ENCODE assay signal across 28 mouse cellular contexts in the genomic region with DNA sequence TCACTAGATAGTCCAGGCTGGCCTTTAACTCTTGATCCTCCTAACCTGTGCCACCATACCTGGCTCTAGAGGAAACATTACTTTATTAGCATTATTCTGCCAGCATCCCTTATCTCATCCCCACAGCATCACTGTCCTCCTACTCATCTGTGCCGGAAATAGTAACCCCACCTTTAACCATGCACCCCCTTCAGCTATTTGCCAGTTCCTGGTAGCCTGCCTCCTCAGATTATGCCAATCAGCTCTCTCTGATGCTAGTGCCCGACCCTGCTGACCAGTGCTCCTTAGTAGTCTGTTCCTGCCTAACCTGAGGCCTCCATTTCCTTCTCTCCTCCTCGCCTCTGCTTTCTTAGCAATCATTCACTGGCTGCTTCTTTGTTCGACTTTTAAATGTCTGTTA.
A peak's percentile ranks its signal among the peaks of the same experiment; 100 is the strongest.
DNase-seq lines count a peak whose midpoint lies in the region; ATAC-seq and TF ChIP-seq lines count a peak whose summit lies in the region.
"Had no signal": no experiment of that assay in that cellular context is flagged by ENCODE, and none has a peak within 500 bp of the region (broad histone marks: within the 10 kb centered on the region; RNA-seq: fewer than 3 reads in every experiment).

No protein-coding gene starts in this region.

- H3K4me1 ChIP-seq in liver, embryonic 13.5 days (replicated peaks), result peaks cover 6% of the 10 kb centered on the region
- peaks cover 59% of the 10 kb centered on the region for H3K4me1 ChIP-seq in megakaryocyte, embryonic 14.5 days
- H3K4me1 ChIP-seq in heart, embryonic 11.5 days (ENCODE audit: control insufficient read depth, insufficient read depth, low read length), result no peaks in the 10 kb centered on the region
- H3K4me1 ChIP-seq in midbrain, embryonic 15.5 days, result no peaks in the 10 kb centered on the region
- H3K4me1 ChIP-seq: embryonic facial prominence, embryonic 13.5 days; forebrain, embryonic 13.5 days; heart, embryonic 13.5 days; kidney, embryonic 15.5 days; limb, embryonic 15.5 days; midbrain, embryonic 13.5 days had no signal

- WGBS in liver, embryonic 13.5 days (ENCODE audit: insufficient replicate concordance), result 24% methylated on average over 4 of the region's 4 CpGs
- WGBS in heart, embryonic 11.5 days (ENCODE audit: insufficient replicate concordance), result 74% methylated on average over 4 of the region's 4 CpGs
- 87% methylated on average over 4 of the region's 4 CpGs for WGBS in midbrain, embryonic 15.5 days

- intact Hi-C loops in left cerebral cortex, adult 2 months (cut with DNase I), result loop anchor here (5.0 kb wide), 1 partner anchor 70 kb away; the partner anchor contains the start of gene Fnbp1l
- intact Hi-C loops in left cerebral cortex, postnatal 10 days (cut with DNase I), result no loop called here

- no peak for TF ChIP-seq CTCF in left cerebral cortex, adult 2 months (IDR thresholded peaks at IDR 0.05)

- H3K9me3 ChIP-seq in liver, embryonic 13.5 days (replicated peaks), result no peaks in the 10 kb centered on the region
- no peaks in the 10 kb centered on the region for H3K9me3 ChIP-seq in megakaryocyte, embryonic 14.5 days
- no peaks in the 10 kb centered on the region for H3K9me3 ChIP-seq in heart, embryonic 11.5 days (replicated peaks; ENCODE audit: control insufficient read depth, low read length)
- no peaks in the 10 kb centered on the region for H3K9me3 ChIP-seq in midbrain, embryonic 15.5 days
- H3K9me3 ChIP-seq: embryonic facial prominence, embryonic 13.5 days; forebrain, embryonic 13.5 days; G1E; heart, embryonic 13.5 days; kidney, embryonic 15.5 days; limb, embryonic 15.5 days; midbrain, embryonic 13.5 days had no signal

- peaks cover 3% of the 10 kb centered on the region; the same call in 1 of the 2 replicates for H3K36me3 ChIP-seq in liver, embryonic 13.5 days
- peaks cover 24% of the 10 kb centered on the region for H3K36me3 ChIP-seq in megakaryocyte, embryonic 14.5 days (replicated peaks; ENCODE audit: low read length)
- 0 out of 2 replicates have a peak, but pooled peaks cover 2% of the 10 kb centered on the region for H3K36me3 ChIP-seq in heart, embryonic 11.5 days (ENCODE audit: control insufficient read depth, insufficient read depth, low read length)
- peaks cover 27% of the 10 kb centered on the region for H3K36me3 ChIP-seq in midbrain, embryonic 15.5 days (replicated peaks)
- H3K36me3 ChIP-seq: G1E had no signal

- ATAC-seq in liver, embryonic 13.5 days (ENCODE audit: low read depth), result peak; percentile 85
- ATAC-seq in heart, embryonic 11.5 days (replicated peaks; ENCODE audit: insufficient number of reproducible peaks, low FRiP score, low TSS enrichment), result no peak
- no peak for ATAC-seq in midbrain, embryonic 15.5 days (replicated peaks)
- ATAC-seq: forebrain, embryonic 13.5 days; hindbrain, postnatal 0 days; midbrain, embryonic 13.5 days; Patski had no signal

- H3K9ac ChIP-seq in liver, embryonic 13.5 days, result no peak overlapping the region
- H3K9ac ChIP-seq in heart, embryonic 11.5 days (ENCODE audit: low read depth, low read length), result no peak overlapping the region
- H3K9ac ChIP-seq in midbrain, embryonic 15.5 days, result no peak overlapping the region
- H3K9ac ChIP-seq: embryonic facial prominence, embryonic 13.5 days; forebrain, embryonic 13.5 days; heart, embryonic 13.5 days; kidney, embryonic 15.5 days; limb, embryonic 15.5 days; midbrain, embryonic 13.5 days had no signal

- H3K4me3 ChIP-seq in left cerebral cortex, adult 2 months, result no peak overlapping the region
- no peak overlapping the region for H3K4me3 ChIP-seq in liver, embryonic 13.5 days (replicated peaks)
- H3K4me3 ChIP-seq in megakaryocyte, embryonic 14.5 days (replicated peaks), result peak overlapping the region; percentile 76
- no peak overlapping the region for H3K4me3 ChIP-seq in heart, embryonic 11.5 days (ENCODE audit: low read depth, low read length)
- H3K4me3 ChIP-seq in midbrain, embryonic 15.5 days, result no peak overlapping the region
- H3K4me3 ChIP-seq: embryonic facial prominence, embryonic 13.5 days; forebrain, embryonic 13.5 days; heart, embryonic 13.5 days; kidney, embryonic 15.5 days; limb, embryonic 15.5 days; midbrain, embryonic 13.5 days had no signal

- no peaks in the 10 kb centered on the region for H3K27me3 ChIP-seq in liver, embryonic 13.5 days
- no peaks in the 10 kb centered on the region for H3K27me3 ChIP-seq in megakaryocyte, embryonic 14.5 days (replicated peaks)
- H3K27me3 ChIP-seq in heart, embryonic 11.5 days (ENCODE audit: control insufficient read depth, insufficient read depth, low read length), result no peaks in the 10 kb centered on the region
- H3K27me3 ChIP-seq in midbrain, embryonic 15.5 days (replicated peaks), result no peaks in the 10 kb centered on the region
- H3K27me3 ChIP-seq: CH12.LX; embryonic facial prominence, embryonic 13.5 days; forebrain, embryonic 13.5 days; heart, embryonic 13.5 days; kidney, embryonic 15.5 days; limb, embryonic 15.5 days; midbrain, embryonic 13.5 days; Patski had no signal

- H3K4me2 ChIP-seq in liver, embryonic 13.5 days, result no peak overlapping the region
- H3K4me2 ChIP-seq in heart, embryonic 11.5 days, result no peak overlapping the region
- no peak overlapping the region for H3K4me2 ChIP-seq in midbrain, embryonic 15.5 days
- H3K4me2 ChIP-seq: embryonic facial prominence, embryonic 13.5 days; forebrain, embryonic 13.5 days; heart, embryonic 13.5 days; kidney, embryonic 15.5 days; limb, embryonic 15.5 days; midbrain, embryonic 13.5 days had no signal

- DNase-seq in left cerebral cortex, adult 2 months (ENCODE audit: extremely low spot score in 1 of 2, low spot score in 2 of 2), result no peak
- DNase-seq in left cerebral cortex, postnatal 10 days (ENCODE audit: extremely low spot score in 1 of 2, low spot score in 2 of 2), result no peak
- peak; percentile 15 for DNase-seq in c-Kit-positive CD71-positive TER-119-positive erythroid progenitor cells, embryonic 14.5 days (ENCODE audit: low spot score)
- no peak for DNase-seq in liver, embryonic 13.5 days
- DNase-seq in gastrocnemius, adult 18-20 months (ENCODE audit: low spot score), result no peak
- DNase-seq: adrenal gland, adult 8-10 months; cerebellum, postnatal 14 days; embryo, embryonic 11 days; gastrocnemius, postnatal 10 days; heart, postnatal 14 days; kidney, adult 11 months; kidney, postnatal 36 days; left cerebral cortex, postnatal 4 days; thymus, adult 2 months had no signal

- H3K27ac ChIP-seq in left cerebral cortex, adult 2 months, result peak overlapping the region; percentile 70
- no peak overlapping the region for H3K27ac ChIP-seq in liver, embryonic 13.5 days
- H3K27ac ChIP-seq in heart, embryonic 11.5 days (ENCODE audit: low read depth, low read length), result no peak overlapping the region
- H3K27ac ChIP-seq in midbrain, embryonic 15.5 days, result no peak overlapping the region
- H3K27ac ChIP-seq: embryonic facial prominence, embryonic 13.5 days; forebrain, embryonic 13.5 days; heart, embryonic 13.5 days; hindbrain, postnatal 0 days; kidney, embryonic 15.5 days; limb, embryonic 15.5 days; macrophage; midbrain, embryonic 13.5 days had no signal
